Mouse (Mus musculus): ENCODE results near the gene Rnf25. TPM values are rescaled to one million over a fixed set of nuclear protein-coding genes. Genes with fewer than 3 reads are reported as not detected.

Gene Rnf25
- polyA plus RNA-seq (2015; fragmentation: Nextera tagmentation; extraction: Ambion mirVana), result 12.1 and 12.2 TPM in 2 replicates

GRCm38 (mm10) chr1:74601267-74601962 lies at the start of gene Rnf25, which contains the start of gene Stk36:
Gene Rnf25 (minus strand): TSS chr1:74601397.
Gene Stk36 (plus strand): TSS chr1:74601445.
- ATAC-seq (ENCODE audit: insufficient read depth), result peak; percentile 82
- H3K4me2 ChIP-seq, result peak within 1 kb of the TSS; percentile 86
- 16% methylated on average over 25 of the region's 25 CpGs for whole genome bisulfite sequencing (ENCODE audit: insufficient replicate concordance)

GRCm38 (mm10) chr1:74643926-74644325 lies 42.7 kb upstream of the Rnf25 start:
- Histone ChIP-seq H3K27me3 (no peaks in the 10 kb centered on the region), H3K36me3 (replicated peaks) (no peaks in the 10 kb centered on the region), H3K9ac (no peak overlapping the region), H3K4me2 (no peak overlapping the region), H3K27ac (replicated peaks) (no peak overlapping the region), H3K9me3 (replicated peaks) (no peaks in the 10 kb centered on the region), H3K4me1 (replicated peaks) (no peaks in the 10 kb centered on the region), H3K4me3 (replicated peaks) (no peak overlapping the region)
- no peak for ATAC-seq (ENCODE audit: insufficient read depth)

More at GRCm38 (mm10) chr1:74601267-74601962, at the start of gene Rnf25, which contains the start of gene Stk36:
- H3K27me3 ChIP-seq, result no peaks in the 10 kb centered on the region
- 0 out of 2 replicates have a peak within 1 kb of the TSS, but pooled peaks have one; percentile 24 for H3K27ac ChIP-seq (replicated peaks)
- peak within 1 kb of the TSS; percentile 74 for H3K9ac ChIP-seq
- H3K4me3 ChIP-seq (replicated peaks), result peak within 1 kb of the TSS; percentile 78
- H3K4me1 ChIP-seq (replicated peaks), result peaks cover 18% of the 10 kb centered on the region
- H3K36me3 ChIP-seq (replicated peaks), result peaks cover 19% of the 10 kb centered on the region
- H3K9me3 ChIP-seq (replicated peaks), result no peaks in the 10 kb centered on the region

- Histone ChIP-seq H3K36me3 (replicated peaks) (no peaks in the 10 kb centered on the region), H3K4me2 (no peak overlapping the region)
Measured at GRCm38 (mm10) chr1:74643524-74643923, 42.3 kb upstream of the Rnf25 start.

GRCm38 (mm10) chr1:74632734-74633133 lies 31.5 kb upstream of the Rnf25 start:
- no peak for ATAC-seq (ENCODE audit: insufficient read depth)
- Histone ChIP-seq H3K9me3 (replicated peaks) (no peaks in the 10 kb centered on the region), H3K4me2 (no peak overlapping the region), H3K27me3 (no peaks in the 10 kb centered on the region), H3K4me1 (replicated peaks) (no peaks in the 10 kb centered on the region), H3K36me3 (replicated peaks) (no peaks in the 10 kb centered on the region), H3K9ac (no peak overlapping the region), H3K27ac (replicated peaks) (no peak overlapping the region), H3K4me3 (replicated peaks) (no peak overlapping the region)
- 47% methylated on average over 4 of the region's 4 CpGs for WGBS (ENCODE audit: insufficient replicate concordance)

More at GRCm38 (mm10) chr1:74643524-74643923, 42.3 kb upstream of the Rnf25 start:
- no peaks in the 10 kb centered on the region for H3K9me3 ChIP-seq (replicated peaks)
- WGBS (ENCODE audit: insufficient replicate concordance), result 61% methylated on average over 2 of the region's 2 CpGs
- no peak overlapping the region for H3K4me3 ChIP-seq (replicated peaks)
- no peak overlapping the region for H3K27ac ChIP-seq (replicated peaks)
- H3K4me1 ChIP-seq (replicated peaks), result no peaks in the 10 kb centered on the region
- no peak overlapping the region for H3K9ac ChIP-seq
- no peaks in the 10 kb centered on the region for H3K27me3 ChIP-seq
- no peak for ATAC-seq (ENCODE audit: insufficient read depth)

- Histone ChIP-seq H3K9me3 (replicated peaks) (no peaks in the 10 kb centered on the region), H3K4me1 (replicated peaks) (no peaks in the 10 kb centered on the region), H3K4me2 (no peak overlapping the region), H3K36me3 (replicated peaks) (no peaks in the 10 kb centered on the region), H3K27me3 (no peaks in the 10 kb centered on the region), H3K4me3 (replicated peaks) (no peak overlapping the region), H3K27ac (replicated peaks) (no peak overlapping the region), H3K9ac (no peak overlapping the region)
- no peak for ATAC-seq (ENCODE audit: insufficient read depth)
- 52% methylated on average over 7 of the region's 7 CpGs for WGBS (ENCODE audit: insufficient replicate concordance)
Measured at GRCm38 (mm10) chr1:74628001-74628400, 26.8 kb upstream of the Rnf25 start.

- Histone ChIP-seq H3K36me3 (replicated peaks) (no peaks in the 10 kb centered on the region), H3K4me2 (no peak overlapping the region), H3K9me3 (replicated peaks) (no peaks in the 10 kb centered on the region), H3K9ac (no peak overlapping the region), H3K27ac (replicated peaks) (no peak overlapping the region), H3K27me3 (no peaks in the 10 kb centered on the region), H3K4me1 (replicated peaks) (no peaks in the 10 kb centered on the region), H3K4me3 (replicated peaks) (no peak overlapping the region)
- no peak for ATAC-seq (ENCODE audit: insufficient read depth)
- 60% methylated on average over 4 of the region's 4 CpGs for WGBS (ENCODE audit: insufficient replicate concordance)
Measured at GRCm38 (mm10) chr1:74626076-74626475, 24.9 kb upstream of the Rnf25 start.

- WGBS (ENCODE audit: insufficient replicate concordance), result 61% methylated on average over 1 of the region's 1 CpGs
- Histone ChIP-seq H3K4me3 (replicated peaks) (no peak overlapping the region), H3K9ac (no peak overlapping the region), H3K4me2 (no peak overlapping the region), H3K4me1 (replicated peaks) (no peaks in the 10 kb centered on the region), H3K36me3 (replicated peaks) (no peaks in the 10 kb centered on the region), H3K27me3 (no peaks in the 10 kb centered on the region), H3K27ac (replicated peaks) (no peak overlapping the region), H3K9me3 (replicated peaks) (no peaks in the 10 kb centered on the region)
- ATAC-seq (ENCODE audit: insufficient read depth), result no peak
Measured at GRCm38 (mm10) chr1:74624183-74624582, 23.0 kb upstream of the Rnf25 start.

- H3K27ac ChIP-seq (replicated peaks), result 0 out of 2 replicates have a peak overlapping the region, but pooled peaks have one; percentile 24
Measured at GRCm38 (mm10) chr1:74600501-74601266, 513 bp downstream of the Rnf25 start.

GRCm38 (mm10) chr1:74594434-74594833 lies 6.8 kb downstream of the Rnf25 start:
- Histone ChIP-seq H3K36me3 (replicated peaks) (peaks cover 78% of the 10 kb centered on the region), H3K27me3 (no peaks in the 10 kb centered on the region), H3K27ac (replicated peaks) (no peak overlapping the region), H3K9ac (no peak overlapping the region), H3K4me2 (no peak overlapping the region), H3K4me1 (replicated peaks) (peaks cover 8% of the 10 kb centered on the region), H3K4me3 (replicated peaks) (no peak overlapping the region), H3K9me3 (replicated peaks) (no peaks in the 10 kb centered on the region)
- WGBS (ENCODE audit: insufficient replicate concordance), result 48% methylated on average over 8 of the region's 8 CpGs
- no peak for ATAC-seq (ENCODE audit: insufficient read depth)

More at GRCm38 (mm10) chr1:74600501-74601266, 513 bp downstream of the Rnf25 start:
- peak overlapping the region; percentile 86 for H3K4me2 ChIP-seq
- no peaks in the 10 kb centered on the region for H3K9me3 ChIP-seq (replicated peaks)
- ATAC-seq (ENCODE audit: insufficient read depth), result peak; percentile 57
- H3K36me3 ChIP-seq (replicated peaks), result peaks cover 23% of the 10 kb centered on the region
- H3K27me3 ChIP-seq, result no peaks in the 10 kb centered on the region
- peaks cover 18% of the 10 kb centered on the region for H3K4me1 ChIP-seq (replicated peaks)
- peak overlapping the region; percentile 78 for H3K4me3 ChIP-seq (replicated peaks)
- peak overlapping the region; percentile 74 for H3K9ac ChIP-seq
- 7% methylated on average over 26 of the region's 26 CpGs for whole genome bisulfite sequencing (ENCODE audit: insufficient replicate concordance)

- peak within 1 kb of the TSS; percentile 89 for H3K27ac ChIP-seq (replicated peaks)
- peak within 1 kb of the TSS; percentile 69 for H3K9ac ChIP-seq
- H3K4me3 ChIP-seq (replicated peaks), result peak within 1 kb of the TSS; percentile 79
- H3K4me2 ChIP-seq, result peak within 1 kb of the TSS; percentile 97
- H3K9me3 ChIP-seq (replicated peaks), result no peaks in the 10 kb centered on the region
- peak; percentile 95 for ATAC-seq (ENCODE audit: insufficient read depth)
- peaks cover 33% of the 10 kb centered on the region for H3K36me3 ChIP-seq (replicated peaks)
- H3K4me1 ChIP-seq (replicated peaks), result peaks cover 42% of the 10 kb centered on the region
- no peaks in the 10 kb centered on the region for H3K27me3 ChIP-seq
- WGBS (ENCODE audit: insufficient replicate concordance), result under 1% methylated on average over 48 of the region's 48 CpGs
Measured at GRCm38 (mm10) chr1:74587773-74588445, 13.3 kb downstream of the Rnf25 start, which contains the start of the genes Zfp142 and Bcs1l. Gene Zfp142 (minus strand): TSS chr1:74588246. Gene Bcs1l (plus strand): TSS chr1:74588289.
